Mouse (Mus musculus) lung, postnatal 0 days (tissue): Measurements from ENCODE around the gene Perp.

Experiments used
- CTCF ChIP-seq: IDR thresholded peaks from 2 replicates; pipeline ENCODE4 v1.5.1; 2016; ENCODE audit warnings: antibody characterized with exemption, mild to moderate bottlenecking
- EP300 ChIP-seq: IDR thresholded peaks from 2 replicates; pipeline ENCODE4 v1.6.1; 2016; ENCODE audit warnings: antibody characterized with exemption, mild to moderate bottlenecking, control low read depth

- TF ChIP-seq CTCF (no peak), EP300 (no peak)
Observed at GRCm38 (mm10) chr10:18892102-18892501, 47.3 kb downstream of the Perp start.
